Mouse (Mus musculus): ENCODE measurements around the gene 1700018B08Rik.

Gene 1700018B08Rik

DNA sequence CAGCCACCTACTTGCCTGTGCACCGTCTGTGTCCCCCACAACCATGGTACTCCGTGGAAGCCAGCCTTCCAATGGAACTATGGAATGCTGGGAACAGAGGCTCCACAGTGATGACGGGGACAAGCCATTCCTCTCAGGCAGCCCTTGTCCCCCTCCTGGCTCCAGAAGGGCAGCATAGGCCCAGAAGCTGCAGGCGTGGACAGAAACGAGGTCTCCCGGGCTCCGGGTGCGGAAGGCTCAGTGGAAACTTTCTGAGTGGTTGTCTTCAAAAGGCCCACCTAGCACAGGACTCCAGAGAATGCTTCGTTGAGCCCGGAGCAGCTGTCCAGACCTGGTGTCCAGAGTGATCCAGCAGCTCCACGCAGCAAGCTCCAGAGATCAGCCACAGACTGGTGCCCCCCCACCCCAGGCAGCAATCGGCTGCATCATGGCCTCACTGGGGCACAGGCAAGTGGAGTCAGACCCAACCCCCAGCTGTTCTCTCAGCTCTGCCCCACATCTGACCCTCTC, at the start of gene 1700018B08Rik:
Gene 1700018B08Rik, minus strand, starts transcription at position 45 of the 510 bp plus-strand sequence.
- DNase-seq, result no peak

DNA sequence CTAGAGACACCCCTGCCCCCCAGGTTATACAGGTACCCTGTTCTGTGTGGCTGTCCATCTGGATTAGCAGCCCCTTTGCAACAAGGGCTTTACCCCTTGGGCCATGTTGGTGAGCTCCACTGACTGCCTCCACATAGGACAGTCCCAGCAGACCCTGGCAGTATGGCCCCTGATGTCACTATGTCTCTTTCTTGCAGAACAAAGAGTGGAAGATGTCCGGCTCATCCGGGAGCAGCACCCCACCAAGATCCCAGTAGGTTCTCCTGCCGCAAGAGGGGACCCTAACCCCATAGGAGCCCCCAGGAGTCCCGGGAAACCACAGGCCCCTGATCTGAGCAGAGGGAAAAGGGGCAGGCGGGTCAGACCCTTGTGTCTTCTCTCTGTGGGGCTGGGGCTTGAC, 49.2 kb upstream of the 1700018B08Rik start:
- no peak for DNase-seq

DNA sequence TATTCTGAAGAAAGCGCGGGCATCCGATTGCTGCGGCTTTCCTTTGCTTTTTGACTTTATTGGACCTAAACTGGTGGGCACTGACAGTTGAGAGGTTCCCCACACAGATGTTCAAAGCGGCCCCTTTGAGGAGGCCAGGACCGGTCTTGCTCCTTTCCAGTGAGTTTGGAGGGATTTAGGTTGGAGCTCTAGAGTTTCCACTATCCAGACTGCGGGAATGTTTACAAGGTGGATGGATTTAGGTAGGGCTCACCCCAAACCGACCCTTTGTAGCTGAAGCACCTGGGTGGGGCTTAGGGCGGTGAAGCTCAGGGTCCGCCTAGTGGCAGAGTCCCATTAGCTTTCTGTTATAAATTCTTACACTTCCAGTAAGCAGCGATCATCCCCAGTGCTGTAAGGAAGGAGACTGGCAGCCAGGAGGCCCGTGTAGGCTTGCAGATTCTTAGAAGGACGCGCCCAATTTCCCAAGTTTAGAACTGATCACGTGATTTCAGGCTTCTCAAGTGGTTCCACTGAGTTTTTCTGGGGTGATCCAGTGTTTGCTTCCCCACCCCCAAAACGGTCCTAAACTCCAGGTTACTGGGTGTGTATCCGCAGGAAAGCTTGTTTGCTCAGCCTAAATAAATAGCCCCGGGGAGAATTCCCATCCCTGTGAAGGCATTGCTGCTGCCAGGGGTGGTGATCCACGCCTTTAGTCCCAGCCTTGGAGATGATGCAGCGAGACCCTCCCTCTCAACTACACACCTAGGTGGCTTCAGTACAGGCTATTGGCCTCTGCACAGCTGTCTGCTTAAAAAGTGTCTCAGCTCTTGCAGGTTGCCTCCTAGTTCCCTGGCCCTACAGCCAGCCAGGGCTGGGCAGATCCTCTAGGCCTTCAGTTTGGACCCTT, 47.3 kb upstream of the 1700018B08Rik start:
- no peak for DNase-seq

DNA sequence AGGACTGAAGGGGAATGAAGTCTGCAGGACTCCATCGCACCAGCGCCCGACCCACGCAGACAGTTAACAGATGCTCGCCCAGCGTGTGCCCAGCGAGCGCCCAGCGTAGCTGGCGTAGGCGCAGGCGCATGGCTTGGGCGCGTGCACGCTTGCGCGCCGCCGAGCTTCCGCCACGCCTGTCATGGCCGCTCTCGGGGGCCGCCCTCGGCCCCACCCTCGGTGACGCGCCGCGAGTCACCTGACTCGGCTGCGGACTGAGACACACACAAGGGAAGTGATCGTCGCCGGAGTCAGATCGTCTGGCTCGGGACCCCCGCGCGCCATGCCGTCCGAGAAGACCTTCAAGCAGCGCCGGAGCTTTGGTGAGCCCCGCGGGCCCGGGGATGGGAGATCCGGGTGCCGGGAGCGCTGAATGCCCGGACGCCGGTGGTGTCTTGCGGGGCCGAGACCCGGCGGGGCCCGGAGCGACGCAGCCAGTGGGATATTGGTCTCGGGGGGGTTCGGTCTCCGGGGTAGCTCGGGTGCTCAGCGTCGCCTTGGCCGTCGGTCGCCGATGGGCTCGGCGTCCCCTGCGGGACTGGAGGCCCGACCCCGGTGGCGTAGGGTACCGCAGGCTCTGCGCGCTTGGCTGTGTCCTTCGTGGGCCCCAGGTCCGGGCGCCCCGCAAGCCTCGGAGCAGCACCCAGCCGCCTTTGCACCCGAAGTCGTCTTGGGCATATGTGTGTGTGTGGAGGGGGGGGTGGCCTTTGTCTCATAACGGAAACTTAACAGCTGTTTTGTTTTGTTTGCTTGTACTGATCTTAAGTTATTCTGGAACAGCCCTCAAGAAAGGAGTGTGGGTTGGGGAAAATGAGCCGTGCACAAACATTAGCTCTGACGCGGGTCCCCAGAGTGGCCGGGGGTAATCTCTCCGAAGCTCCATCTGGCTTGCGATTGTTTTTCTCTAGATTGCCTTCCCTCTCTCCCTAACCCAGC, 46.4 kb upstream of the 1700018B08Rik start, which contains the start of gene Map1lc3b:
Gene Map1lc3b, plus strand, starts transcription at position 159 of the 975 bp plus-strand sequence.
- DNase-seq, result peak; percentile 97

DNA sequence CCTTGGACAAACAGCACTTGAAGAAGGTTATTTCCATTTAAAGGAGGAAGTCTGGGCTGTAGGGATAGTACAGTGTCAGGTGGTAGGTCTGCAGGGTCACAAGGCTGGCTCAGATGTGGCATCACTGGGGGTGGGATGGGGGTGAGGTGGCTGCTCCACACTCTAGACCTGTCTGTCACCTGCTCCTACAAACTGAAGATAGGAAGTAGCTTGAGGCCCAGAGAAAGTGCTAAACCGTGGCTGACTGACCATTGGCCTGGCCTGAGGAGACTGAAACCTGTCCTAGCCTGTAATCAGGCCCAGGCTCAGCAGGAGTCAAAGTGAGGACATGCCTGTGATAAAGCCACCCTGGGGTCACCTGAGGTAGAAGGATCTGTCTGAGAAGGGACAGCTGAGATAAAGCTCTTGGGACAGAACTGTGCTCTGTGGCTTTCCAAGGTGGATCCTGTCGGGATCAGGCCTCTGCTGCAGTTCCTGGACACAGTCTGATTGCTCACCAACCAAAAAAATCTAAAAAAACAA, 45.1 kb upstream of the 1700018B08Rik start:
- DNase-seq, result no peak

DNA sequence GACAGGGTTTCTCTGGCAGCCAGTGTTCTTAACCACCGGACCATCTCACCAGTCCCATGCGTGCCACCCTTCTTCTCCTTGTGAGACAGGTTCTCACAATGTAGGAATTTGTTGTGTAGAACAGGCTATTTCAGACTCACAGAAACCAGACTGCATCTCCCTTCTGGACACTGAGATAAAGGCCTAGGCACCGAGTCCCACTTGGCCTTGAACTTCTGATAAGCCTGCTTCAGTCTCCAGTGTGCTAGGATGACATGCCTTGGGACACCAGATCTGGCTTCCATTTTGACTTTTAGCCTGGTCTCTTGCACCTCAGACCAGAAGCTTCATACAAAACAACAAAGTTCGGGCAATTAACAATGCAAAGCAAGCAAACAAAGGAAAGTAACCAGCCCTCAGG, 44.6 kb upstream of the 1700018B08Rik start:
- DNase-seq, result no peak

DNA sequence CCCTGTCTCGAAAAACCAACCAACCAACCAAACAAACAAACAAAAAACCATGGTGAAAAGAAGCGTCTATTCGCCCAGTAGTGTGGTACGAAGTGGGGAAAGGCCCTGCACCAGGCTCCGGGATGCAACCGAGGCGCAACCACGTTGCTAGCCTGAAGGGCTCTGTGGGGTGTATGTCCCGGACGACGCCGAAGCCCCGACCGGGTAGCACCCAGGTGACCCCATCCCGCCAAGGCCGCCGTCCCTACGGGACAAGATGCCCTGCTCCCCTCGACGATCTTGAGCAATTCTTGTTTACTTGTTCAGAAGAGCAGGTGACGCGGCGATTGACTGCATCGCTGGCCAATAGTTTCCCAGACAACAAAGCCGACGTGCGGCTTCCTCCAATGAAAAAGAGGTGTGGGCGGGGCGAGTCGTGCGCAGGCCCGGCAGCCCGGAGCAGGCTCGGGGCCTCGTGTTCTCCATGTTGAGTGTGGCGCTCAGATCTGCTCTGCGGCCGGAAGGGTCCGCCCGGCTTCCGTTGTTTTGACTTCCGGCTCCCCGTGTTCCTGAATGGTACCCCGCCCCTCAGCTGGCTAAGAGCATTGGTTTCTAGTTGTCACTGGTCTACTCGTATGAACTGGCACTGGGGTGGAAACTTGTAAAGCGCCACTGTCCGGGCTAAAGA, 41.2 kb upstream of the 1700018B08Rik start:
- DNase-seq, result peak; percentile 100

DNA sequence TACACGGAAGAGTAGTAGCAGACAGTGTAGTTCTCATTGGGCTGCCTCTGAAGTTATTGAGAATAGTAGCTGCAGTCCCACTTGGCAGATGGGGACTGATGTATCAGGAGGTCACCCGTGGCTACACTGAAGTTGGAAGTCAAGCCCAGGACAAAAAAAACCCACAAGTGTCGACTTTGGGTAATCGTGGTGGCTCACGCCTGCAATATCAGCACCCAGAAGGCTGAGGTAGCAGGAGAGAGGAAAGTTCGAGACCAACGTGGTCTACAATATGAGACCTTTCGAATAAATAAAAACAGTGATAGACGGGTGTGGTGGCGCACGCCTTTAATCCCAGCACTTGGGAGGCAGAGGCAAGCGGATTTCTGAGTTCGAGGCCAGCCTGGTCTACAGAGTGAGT, 40.6 kb upstream of the 1700018B08Rik start:
- no peak for DNase-seq

DNA sequence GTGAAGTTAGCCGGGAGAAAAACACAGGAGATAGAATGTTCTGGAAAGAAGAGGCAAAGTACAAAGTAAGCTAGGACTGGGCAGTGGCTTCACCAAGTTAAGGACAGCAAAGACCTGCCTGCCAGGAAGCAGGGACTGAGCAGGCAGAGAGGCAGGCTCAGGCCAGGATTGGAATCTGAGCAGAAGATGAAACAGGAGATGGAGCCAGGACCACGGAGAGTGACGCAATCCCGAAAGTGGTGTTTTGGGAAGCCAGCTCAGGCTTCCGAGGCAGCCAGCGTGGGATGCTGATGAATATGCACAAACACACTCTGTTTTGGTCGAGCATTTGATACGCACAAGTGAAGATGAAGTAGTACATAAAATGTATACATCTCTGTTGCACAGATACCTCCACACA, 39.5 kb upstream of the 1700018B08Rik start:
- DNase-seq, result no peak

DNA sequence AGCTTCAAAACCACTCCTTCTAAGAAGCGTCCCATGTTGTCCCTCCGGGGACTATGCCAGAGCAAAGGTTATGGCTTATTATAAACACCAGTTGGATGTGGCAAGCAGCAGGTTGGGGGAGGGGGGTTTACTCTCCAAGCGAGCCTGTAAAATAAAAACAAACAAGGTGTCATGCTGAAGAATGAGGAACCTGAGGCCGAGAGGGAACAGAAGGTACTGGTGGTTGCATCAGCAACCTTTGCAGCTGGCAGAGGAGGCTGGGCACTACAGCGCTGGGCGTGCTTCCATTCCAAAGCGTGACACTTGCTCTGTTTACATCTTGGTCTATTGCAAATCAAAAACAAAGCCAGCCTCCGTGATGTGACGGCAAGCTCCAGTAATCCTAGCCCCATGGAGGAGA, 36.3 kb upstream of the 1700018B08Rik start:
- no peak for DNase-seq

DNA sequence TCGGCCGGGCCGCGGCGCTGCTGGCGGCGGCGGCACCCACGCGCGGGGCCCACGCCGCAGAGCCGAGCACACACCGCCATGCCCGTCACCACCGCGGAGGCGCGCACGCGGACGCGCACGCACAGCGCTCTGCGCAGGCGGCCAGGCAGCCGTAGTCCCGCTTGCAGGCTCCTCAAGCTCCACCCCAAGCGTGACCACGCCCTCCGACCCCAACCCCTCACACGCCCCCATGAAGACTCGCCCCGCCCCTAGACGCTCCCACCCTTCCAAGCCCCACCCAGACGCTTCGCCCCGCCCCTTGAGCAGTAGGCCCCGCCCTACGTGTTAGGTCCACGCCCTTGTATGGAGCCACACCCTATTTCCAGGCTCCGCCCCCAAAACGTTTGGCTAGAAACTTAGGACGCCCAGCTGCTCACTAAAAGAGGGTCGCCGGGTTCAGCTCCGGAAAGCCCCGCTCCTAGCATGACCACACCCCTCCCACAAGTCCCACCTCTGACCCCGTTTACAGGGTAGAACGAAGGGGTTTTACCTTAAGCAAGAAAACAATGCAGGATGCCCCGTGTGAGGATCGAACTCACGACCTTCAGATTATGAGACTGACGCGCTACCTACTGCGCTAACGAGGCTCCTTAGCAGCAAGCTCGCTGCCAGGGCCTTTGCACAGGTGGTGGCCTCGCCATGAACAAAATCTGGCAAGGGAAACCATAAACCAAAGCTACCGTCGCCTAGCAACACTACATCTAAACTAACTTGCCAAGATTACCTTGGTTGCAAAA, 34.7 kb upstream of the 1700018B08Rik start, which contains the start of gene Fbxo31:
Gene Fbxo31, minus strand, starts transcription at position 131 of the 776 bp plus-strand sequence.
- peak; percentile 94 for DNase-seq

DNA sequence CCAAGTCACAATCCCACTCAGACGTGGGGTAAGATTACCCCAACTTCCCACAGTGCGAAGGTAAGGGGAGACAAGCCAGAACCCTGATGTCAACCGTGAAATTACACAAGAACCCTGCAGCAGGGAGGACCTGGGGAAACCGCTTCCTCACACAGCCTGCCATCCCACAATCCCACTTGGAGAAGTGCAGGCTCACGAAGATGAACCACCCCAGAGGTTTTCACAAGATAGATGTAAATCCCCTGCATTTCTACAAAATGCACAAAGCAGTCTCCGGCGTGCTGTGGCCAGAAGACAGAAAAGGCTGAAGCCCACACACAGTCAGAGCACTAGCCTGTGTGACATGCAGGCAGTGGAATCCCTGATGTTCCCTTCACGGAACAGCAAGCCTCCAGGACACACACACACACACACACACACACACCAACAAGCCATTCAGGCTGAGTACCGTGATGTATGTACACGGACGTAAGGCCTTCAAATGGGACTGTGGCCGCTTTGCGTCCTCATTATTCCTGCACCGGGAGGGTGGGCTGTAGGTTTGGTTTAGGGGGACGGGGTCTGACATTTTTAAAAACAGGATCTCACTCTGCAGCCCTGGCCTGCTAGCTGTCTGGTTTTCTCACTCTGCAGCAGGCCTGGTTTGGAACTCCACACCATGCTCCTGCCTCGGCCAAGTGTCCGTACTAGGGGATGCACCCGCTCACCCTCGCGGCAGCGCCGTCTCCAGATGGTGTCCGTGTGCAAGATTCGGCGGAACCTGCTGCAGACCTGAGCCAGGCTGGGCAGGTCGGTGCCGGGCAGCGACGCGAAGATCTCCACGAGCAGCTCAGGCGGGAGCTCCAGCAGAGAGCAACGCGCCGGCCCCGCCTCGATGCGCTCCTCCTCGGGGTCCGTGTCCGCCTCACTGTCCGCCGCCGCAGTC, 33.9 kb upstream of the 1700018B08Rik start:
- peak; percentile 53 for DNase-seq

DNA sequence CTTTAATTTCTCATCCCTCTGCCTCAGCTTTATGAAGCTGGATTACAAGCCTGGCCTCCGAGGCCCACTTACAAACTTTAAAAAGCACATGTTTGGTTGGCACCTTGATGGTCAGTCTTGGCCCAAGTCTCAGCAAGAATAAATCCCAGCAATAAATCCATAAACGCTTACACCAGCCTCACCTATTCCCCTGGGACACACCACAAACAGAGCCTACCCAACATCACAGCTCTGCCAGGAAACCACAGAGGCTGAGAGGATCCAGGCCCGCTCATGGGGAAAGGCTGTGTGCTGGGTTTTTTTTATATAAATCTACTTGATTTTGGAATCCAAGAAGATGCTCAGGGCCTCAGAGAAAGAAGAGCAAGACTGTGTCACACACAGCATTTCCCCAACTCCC, 31.5 kb upstream of the 1700018B08Rik start:
- DNase-seq, result no peak

DNA sequence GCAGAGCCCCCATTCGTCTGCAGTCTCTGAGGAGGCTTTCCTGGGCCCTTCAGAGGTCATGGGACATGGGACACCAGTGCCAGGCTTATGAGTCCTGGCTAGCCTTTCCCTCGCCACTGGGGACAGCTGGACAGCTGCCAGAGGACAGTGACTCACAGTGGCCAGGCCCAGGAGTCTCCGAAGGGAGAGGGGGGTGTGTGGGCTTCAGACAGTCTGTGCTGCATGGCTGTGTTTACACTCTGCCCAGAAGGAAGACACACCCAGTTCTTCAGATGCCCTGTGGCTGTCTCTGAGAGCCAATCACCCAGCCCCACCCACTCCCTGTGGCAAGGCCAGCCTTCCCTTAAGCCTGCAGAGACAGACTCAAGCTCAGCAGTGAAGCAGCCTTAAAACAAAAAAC, 29.2 kb upstream of the 1700018B08Rik start:
- DNase-seq, result peak; percentile 70

DNA sequence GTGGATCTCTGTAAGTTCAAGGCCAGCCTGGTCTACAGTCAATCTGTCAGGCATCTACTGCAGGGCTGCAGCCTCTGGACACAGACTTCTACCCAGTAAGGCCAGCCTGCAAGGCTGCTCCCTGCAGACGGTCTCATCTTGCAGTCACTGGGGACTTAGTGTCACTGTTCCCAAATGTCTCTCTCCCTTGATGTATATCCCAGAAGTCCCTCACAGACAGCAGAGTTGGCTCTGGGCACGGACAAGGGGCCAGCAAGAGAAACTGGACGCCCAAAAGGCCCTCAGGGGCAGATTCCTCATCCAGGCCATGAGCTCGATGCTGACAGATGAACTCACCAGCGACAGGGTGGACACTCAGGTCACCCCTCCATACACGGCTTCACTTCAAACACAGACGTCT, 28.0 kb upstream of the 1700018B08Rik start:
- DNase-seq, result no peak

DNA sequence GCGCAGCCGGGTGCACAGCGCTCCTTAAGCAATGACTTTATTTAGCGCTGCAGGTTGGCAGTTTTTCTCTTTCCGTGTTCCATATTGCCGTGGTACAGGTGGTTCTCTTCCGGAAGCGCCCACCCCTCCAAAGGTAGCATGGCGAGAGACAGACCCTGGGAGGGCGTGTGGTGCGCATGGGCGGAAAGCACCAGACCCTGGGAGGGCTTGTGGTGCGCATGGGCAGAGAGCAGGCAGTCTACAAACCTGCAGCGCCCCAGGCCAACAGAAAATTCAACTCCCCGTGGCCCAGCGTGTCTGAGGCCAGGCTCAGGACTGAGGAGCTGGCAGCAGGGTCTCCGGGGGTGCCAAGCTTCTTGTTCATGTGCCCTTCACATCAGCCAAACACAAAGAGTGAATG, 26.7 kb upstream of the 1700018B08Rik start:
- DNase-seq, result no peak

DNA sequence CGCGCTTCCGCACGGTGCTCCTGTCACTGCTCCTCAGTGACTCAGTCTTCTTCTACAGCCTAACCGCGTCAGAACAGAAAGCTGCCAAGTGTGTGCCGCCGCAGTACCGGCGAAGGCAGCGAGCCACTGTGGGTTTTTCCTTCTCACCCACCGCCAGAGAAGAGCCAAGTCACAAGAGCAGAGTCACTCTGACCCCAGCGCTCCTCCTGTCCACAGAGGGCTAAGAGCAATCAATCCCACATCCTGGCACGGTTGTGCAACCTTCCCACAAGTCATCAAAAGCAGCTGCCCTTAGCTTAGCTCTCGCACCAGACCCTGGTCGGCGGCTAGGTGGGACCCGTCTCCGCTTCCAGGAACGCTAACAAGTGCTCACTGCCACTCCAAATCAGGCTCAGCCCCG, 26.2 kb upstream of the 1700018B08Rik start:
- DNase-seq, result no peak

DNA sequence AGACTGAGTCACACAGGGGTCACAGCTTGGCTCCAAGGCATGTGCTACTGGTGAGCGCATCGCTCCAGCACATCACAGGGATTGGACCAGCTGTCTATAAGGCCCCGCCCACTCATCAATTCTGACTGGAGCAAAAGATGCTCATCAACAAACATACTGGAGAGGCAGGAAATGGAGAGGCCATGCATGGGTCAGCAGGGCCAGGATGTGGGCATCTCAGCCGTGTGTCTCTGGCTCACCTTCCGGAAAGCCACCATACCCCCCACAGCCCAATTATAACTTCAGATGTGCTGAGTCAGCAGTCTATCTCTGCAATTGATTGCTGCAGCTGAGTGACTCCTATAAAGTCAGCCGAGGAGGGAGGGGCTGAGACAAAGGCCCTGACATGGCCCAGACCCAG, 24.2 kb upstream of the 1700018B08Rik start:
- DNase-seq, result no peak

DNA sequence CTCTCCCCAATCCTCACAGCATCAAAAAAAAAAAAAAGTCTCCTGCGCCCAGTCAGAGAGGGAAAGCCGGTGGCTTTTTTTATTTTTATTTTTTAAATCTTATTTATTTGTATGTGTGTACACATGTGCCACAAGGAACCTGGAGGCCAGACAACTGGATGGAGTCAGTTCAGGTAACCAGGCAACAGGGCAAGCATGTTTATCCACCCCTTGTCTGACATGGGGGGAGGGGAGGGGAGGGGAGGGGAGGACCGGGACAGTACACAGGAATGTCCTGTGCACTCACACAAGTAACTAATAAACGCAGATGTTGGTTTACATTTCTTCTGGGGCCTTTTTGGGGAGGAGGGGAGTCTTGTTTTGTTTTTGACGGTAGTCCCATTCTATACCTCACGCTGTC, 19.6 kb upstream of the 1700018B08Rik start:
- DNase-seq, result no peak

DNA sequence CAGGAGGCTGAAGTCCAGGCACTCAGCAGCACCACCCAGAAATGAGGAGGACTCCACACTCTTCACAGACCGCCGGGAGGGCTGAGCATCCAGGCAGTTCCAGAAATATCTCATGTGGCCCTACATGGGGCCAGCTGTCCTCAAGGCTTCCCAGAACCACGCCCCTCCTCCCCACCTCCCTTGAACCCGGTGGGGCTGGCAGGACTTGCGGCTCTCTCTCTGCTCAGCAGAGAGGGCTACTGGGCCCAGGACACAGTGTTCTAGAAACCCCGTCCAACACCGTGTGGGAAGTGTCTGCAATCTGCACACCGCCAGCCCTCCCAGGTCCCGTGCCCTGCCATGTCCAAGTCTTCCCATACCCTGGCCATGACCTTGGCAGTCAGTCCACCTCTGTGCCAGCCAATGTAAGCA, 18.8 kb upstream of the 1700018B08Rik start:
- peak; percentile 84 for DNase-seq

All from cerebellum, adult 11-12 months (tissue).